Mouse (Mus musculus): Measurements from ENCODE around the gene Ptges.

Gene Ptges

GRCm38 (mm10) chr2:30857076-30857475 lies 72.6 kb downstream of the Ptges start:
- no peak for DNase-seq (ENCODE audit: extremely low read depth, insufficient read length, low spot score)

- no peak for DNase-seq (ENCODE audit: extremely low read depth, insufficient read length, low spot score)
Measured at GRCm38 (mm10) chr2:30852771-30853313, 76.8 kb downstream of the Ptges start.

- no peak for DNase-seq (ENCODE audit: extremely low read depth, insufficient read length, low spot score)
Measured at GRCm38 (mm10) chr2:30850581-30850980, 79.1 kb downstream of the Ptges start.

GRCm38 (mm10) chr2:30848184-30848583 lies 81.5 kb downstream of the Ptges start:
- peak; percentile 81 for DNase-seq (ENCODE audit: extremely low read depth, insufficient read length, low spot score)

- DNase-seq (ENCODE audit: extremely low read depth, insufficient read length, low spot score): no peak
Measured at GRCm38 (mm10) chr2:30846723-30847122, 82.9 kb downstream of the Ptges start.

GRCm38 (mm10) chr2:30846236-30846635 lies 83.4 kb downstream of the Ptges start:
- DNase-seq (ENCODE audit: extremely low read depth, insufficient read length, low spot score): no peak

- peak; percentile 64 for DNase-seq (ENCODE audit: extremely low read depth, insufficient read length, low spot score)
Measured at GRCm38 (mm10) chr2:30845152-30846070, 84.3 kb downstream of the Ptges start.

GRCm38 (mm10) chr2:30842615-30843014 lies 87.0 kb downstream of the Ptges start:
- no peak for DNase-seq (ENCODE audit: extremely low read depth, insufficient read length, low spot score)

Data from 3134 (cell line).